Mouse (Mus musculus): Measurements from ENCODE around the gene Olfr678. TPM values are rescaled to one million over a fixed set of nuclear protein-coding genes. Genes with fewer than 3 reads are reported as not detected.
"Not testable (repeated sequence)": the region's sequence is repeated elsewhere in the genome, so short reads cannot be mapped to it uniquely, and the experiment has no call there.

Gene Olfr678
- polyA plus RNA-seq (2012; fragmentation: generic; extraction: Trizol): not detected
- long read RNA-seq, experiment 1: 0 reads
- long read RNA-seq, experiment 2: 0 reads

DNA sequence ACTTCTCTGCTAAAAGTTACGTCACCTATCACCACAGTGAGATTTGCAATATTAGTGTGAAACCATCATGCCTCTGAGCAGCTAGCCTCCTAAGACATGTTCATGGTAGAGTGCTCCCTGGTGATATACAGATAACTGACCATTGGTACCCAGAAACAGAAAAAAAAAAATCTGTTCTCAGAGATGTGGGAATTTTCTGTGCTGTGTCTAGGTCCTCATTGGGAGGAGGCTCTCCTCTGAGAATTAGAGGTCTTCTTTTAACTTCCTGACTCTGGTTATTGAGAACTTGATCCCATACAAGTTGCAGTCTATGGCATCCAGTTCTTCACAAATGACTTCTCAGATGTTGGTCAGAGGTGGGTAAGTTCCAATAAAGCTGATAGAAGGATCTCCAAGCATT is at the start of gene Olfr678:
Gene Olfr678, plus strand, starts transcription at position 301 of the 400 bp plus-strand sequence.
- no peak for TF ChIP-seq CTCF (IDR thresholded peaks at IDR 0.05; ENCODE audit: control insufficient read depth, insufficient read depth, insufficient read length)
- no peak for TF ChIP-seq MYOG (IDR thresholded peaks at IDR 0.05; ENCODE audit: control insufficient read depth, extremely low read depth, insufficient read length)
- no peak for TF ChIP-seq FOSL1 (IDR thresholded peaks at IDR 0.05; ENCODE audit: insufficient read depth, low read length, poor library complexity, severe bottlenecking)
- no peak for TF ChIP-seq MYOD1 (IDR thresholded peaks at IDR 0.05; ENCODE audit: control insufficient read depth, insufficient read length, low read depth)
- TF ChIP-seq USF1 (IDR thresholded peaks at IDR 0.05; ENCODE audit: low read depth): no peak
- TF ChIP-seq MAX (IDR thresholded peaks at IDR 0.05): no peak
- TF ChIP-seq CEBPB (IDR thresholded peaks at IDR 0.05; ENCODE audit: low read depth): no peak
- no peak within 1 kb of the TSS for H3K4me3 ChIP-seq (ENCODE audit: insufficient read depth, poor library complexity, severe bottlenecking)
- no peaks in the 10 kb centered on the region for H3K27me3 ChIP-seq (ENCODE audit: control insufficient read depth, insufficient read depth, insufficient read length)
- no peaks in the 10 kb centered on the region for H3K36me3 ChIP-seq (ENCODE audit: control insufficient read depth, insufficient read depth)
- H3K79me2 ChIP-seq (ENCODE audit: control insufficient read depth, insufficient read depth): no peaks in the 10 kb centered on the region
- H3K79me3 ChIP-seq (ENCODE audit: low read depth): no peaks in the 10 kb centered on the region
- H3ac ChIP-seq (ENCODE audit: control insufficient read depth, insufficient read length, low read depth): no peak within 1 kb of the TSS

GRCm38 (mm10) chr7:105022530-105022929 is 41.7 kb upstream of the Olfr678 start:
- H3K27me3 ChIP-seq (ENCODE audit: control insufficient read depth, insufficient read depth, insufficient read length): no peaks in the 10 kb centered on the region

DNA sequence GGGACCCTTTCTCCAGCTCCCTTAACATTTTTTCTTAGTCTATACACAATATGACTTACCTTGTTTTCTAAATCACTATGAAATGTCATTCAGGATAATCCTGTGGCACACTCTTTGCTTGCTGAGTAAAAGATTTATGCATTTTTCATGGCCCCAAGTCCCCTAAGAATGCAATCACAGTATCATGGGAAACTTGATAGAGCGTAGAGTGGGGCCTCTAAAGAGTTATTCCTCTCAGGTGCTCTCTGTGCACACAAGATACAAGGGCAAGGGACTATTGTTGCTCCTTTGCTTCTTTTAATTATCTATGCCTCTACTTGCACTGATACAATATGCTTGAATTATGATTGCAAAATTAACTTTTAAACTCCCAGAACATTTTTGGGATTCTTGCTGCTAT is 35.9 kb upstream of the Olfr678 start, which contains the start of gene Olfr675:
Gene Olfr675, minus strand, starts transcription at position 101 of the 400 bp plus-strand sequence.
- no peaks in the 10 kb centered on the region for H3K36me3 ChIP-seq (ENCODE audit: control insufficient read depth, insufficient read depth)
- H3K79me3 ChIP-seq (ENCODE audit: low read depth): no peaks in the 10 kb centered on the region
- no peak within 1 kb of the TSS for H3K4me3 ChIP-seq (ENCODE audit: insufficient read depth, poor library complexity, severe bottlenecking)
- no peak within 1 kb of the TSS for H3ac ChIP-seq (ENCODE audit: control insufficient read depth, insufficient read length, low read depth)
- no peaks in the 10 kb centered on the region for H3K79me2 ChIP-seq (ENCODE audit: control insufficient read depth, insufficient read depth)
- TF ChIP-seq USF1 (IDR thresholded peaks at IDR 0.05; ENCODE audit: low read depth): no peak
- no peak for TF ChIP-seq MYOD1 (IDR thresholded peaks at IDR 0.05; ENCODE audit: control insufficient read depth, insufficient read length, low read depth)
- no peaks in the 10 kb centered on the region for H3K27me3 ChIP-seq (ENCODE audit: control insufficient read depth, insufficient read depth, insufficient read length)

More at GRCm38 (mm10) chr7:105022530-105022929, 41.7 kb upstream of the Olfr678 start:
- no peak overlapping the region for H3K4me3 ChIP-seq (ENCODE audit: insufficient read depth, poor library complexity, severe bottlenecking)
- H3K79me2 ChIP-seq (ENCODE audit: control insufficient read depth, insufficient read depth): no peaks in the 10 kb centered on the region
- H3K36me3 ChIP-seq (ENCODE audit: control insufficient read depth, insufficient read depth): no peaks in the 10 kb centered on the region
- H3ac ChIP-seq (ENCODE audit: control insufficient read depth, insufficient read length, low read depth): no peak overlapping the region
- TF ChIP-seq FOSL1 (IDR thresholded peaks at IDR 0.05; ENCODE audit: insufficient read depth, low read length, poor library complexity, severe bottlenecking): no peak
- TF ChIP-seq MAX (IDR thresholded peaks at IDR 0.05): no peak
- no peak for TF ChIP-seq USF1 (IDR thresholded peaks at IDR 0.05; ENCODE audit: low read depth)
- no peak for TF ChIP-seq CEBPB (IDR thresholded peaks at IDR 0.05; ENCODE audit: low read depth)
- no peak for TF ChIP-seq CTCF (IDR thresholded peaks at IDR 0.05; ENCODE audit: control insufficient read depth, insufficient read depth, insufficient read length)
- no peak for TF ChIP-seq MYOG (IDR thresholded peaks at IDR 0.05; ENCODE audit: control insufficient read depth, extremely low read depth, insufficient read length)
- no peak for TF ChIP-seq MYOD1 (IDR thresholded peaks at IDR 0.05; ENCODE audit: control insufficient read depth, insufficient read length, low read depth)
- H3K79me3 ChIP-seq (ENCODE audit: low read depth): no peaks in the 10 kb centered on the region

- TF ChIP-seq CTCF (IDR thresholded peaks at IDR 0.05; ENCODE audit: control insufficient read depth, insufficient read depth, insufficient read length): no peak
- TF ChIP-seq USF1 (IDR thresholded peaks at IDR 0.05; ENCODE audit: low read depth): no peak
- TF ChIP-seq MAX (IDR thresholded peaks at IDR 0.05): no peak
- TF ChIP-seq MYOG (IDR thresholded peaks at IDR 0.05; ENCODE audit: control insufficient read depth, extremely low read depth, insufficient read length): no peak
- TF ChIP-seq CEBPB (IDR thresholded peaks at IDR 0.05; ENCODE audit: low read depth): no peak
- TF ChIP-seq FOSL1 (IDR thresholded peaks at IDR 0.05; ENCODE audit: insufficient read depth, low read length, poor library complexity, severe bottlenecking): no peak
- no peak for TF ChIP-seq MYOD1 (IDR thresholded peaks at IDR 0.05; ENCODE audit: control insufficient read depth, insufficient read length, low read depth)
- H3K79me2 ChIP-seq (ENCODE audit: control insufficient read depth, insufficient read depth): no peaks in the 10 kb centered on the region
- no peaks in the 10 kb centered on the region for H3K27me3 ChIP-seq (ENCODE audit: control insufficient read depth, insufficient read depth, insufficient read length)
- no peaks in the 10 kb centered on the region for H3K36me3 ChIP-seq (ENCODE audit: control insufficient read depth, insufficient read depth)
- no peak within 1 kb of the TSS for H3ac ChIP-seq (ENCODE audit: control insufficient read depth, insufficient read length, low read depth)
- H3K4me3 ChIP-seq (ENCODE audit: insufficient read depth, poor library complexity, severe bottlenecking): no peak within 1 kb of the TSS
- no peaks in the 10 kb centered on the region for H3K79me3 ChIP-seq (ENCODE audit: low read depth)
These were observed 31.9 kb upstream of the Olfr678 start, which contains the start of gene Olfr676 for GRCm38 (mm10) chr7:105032398-105032797. Gene Olfr676, plus strand, starts transcription at chr7:105032698.

- not testable (repeated sequence) for H3K79me2 ChIP-seq (ENCODE audit: control insufficient read depth, insufficient read depth); H3K4me3 ChIP-seq (ENCODE audit: insufficient read depth, poor library complexity, severe bottlenecking); H3K27me3 ChIP-seq (ENCODE audit: control insufficient read depth, insufficient read depth, insufficient read length); H3ac ChIP-seq (ENCODE audit: control insufficient read depth, insufficient read length, low read depth); H3K79me3 ChIP-seq (ENCODE audit: low read depth); H3K36me3 ChIP-seq (ENCODE audit: control insufficient read depth, insufficient read depth)
These were observed 30.4 kb upstream of the Olfr678 start for GRCm38 (mm10) chr7:105033836-105034235.

- Histone ChIP-seq H3K4me3 (ENCODE audit: insufficient read depth, poor library complexity, severe bottlenecking) (no peak overlapping the region), H3K36me3 (ENCODE audit: control insufficient read depth, insufficient read depth) (no peaks in the 10 kb centered on the region), H3ac (ENCODE audit: control insufficient read depth, insufficient read length, low read depth) (no peak overlapping the region), H3K79me3 (ENCODE audit: low read depth) (no peaks in the 10 kb centered on the region), H3K27me3 (ENCODE audit: control insufficient read depth, insufficient read depth, insufficient read length) (no peaks in the 10 kb centered on the region), H3K79me2 (ENCODE audit: control insufficient read depth, insufficient read depth) (no peaks in the 10 kb centered on the region)
- TF ChIP-seq MYOG (IDR thresholded peaks at IDR 0.05; ENCODE audit: control insufficient read depth, extremely low read depth, insufficient read length) (no peak), FOSL1 (IDR thresholded peaks at IDR 0.05; ENCODE audit: insufficient read depth, low read length, poor library complexity, severe bottlenecking) (no peak), MYOD1 (IDR thresholded peaks at IDR 0.05; ENCODE audit: control insufficient read depth, insufficient read length, low read depth) (no peak), USF1 (IDR thresholded peaks at IDR 0.05; ENCODE audit: low read depth) (no peak), MAX (IDR thresholded peaks at IDR 0.05) (no peak), CTCF (IDR thresholded peaks at IDR 0.05; ENCODE audit: control insufficient read depth, insufficient read depth, insufficient read length) (no peak), CEBPB (IDR thresholded peaks at IDR 0.05; ENCODE audit: low read depth) (no peak)
These were observed 5.3 kb upstream of the Olfr678 start for GRCm38 (mm10) chr7:105058951-105059350.

Measured in C2C12 (cell line).